Mouse (Mus musculus) forebrain, embryonic 15.5 days (tissue): ENCODE results near the gene Astl. TPM values are rescaled to one million over a fixed set of nuclear protein-coding genes. Genes with fewer than 3 reads are reported as not detected.

Experiments
- ATAC-seq: fragments of 200-750 bp; cut with Nextera tagmentation; replicated peaks from 2 replicates; pipeline ENCODE4 v1.8.0; 2017; ENCODE audit warnings: mild to moderate bottlenecking, moderate TSS enrichment, moderate library complexity
- H3K27ac ChIP-seq: fragments of 300-500 bp; sonication (generic); replicated peaks from 2 replicates; pipeline ENCODE4 v1.5.1; 2015; ENCODE audit warnings: mild to moderate bottlenecking, inconsistent platforms
- H3K27me3 ChIP-seq: fragments of 300-500 bp; sonication (generic); 2 replicates; pipeline ENCODE4 v1.6.1; 2015; ENCODE audit warnings: inconsistent platforms
- H3K36me3 ChIP-seq: fragments of 300-500 bp; sonication (generic); 2 replicates; pipeline ENCODE4 v1.6.1; 2015; ENCODE audit warnings: mild to moderate bottlenecking, inconsistent platforms
- H3K4me1 ChIP-seq: fragments of 300-500 bp; sonication (generic); 2 replicates; pipeline ENCODE4 v1.6.1; 2015; ENCODE audit warnings: inconsistent platforms
- H3K4me2 ChIP-seq: fragments of 300-500 bp; sonication (generic); replicated peaks from 2 replicates; pipeline ENCODE4 v1.6.1; 2015; ENCODE audit warnings: mild to moderate bottlenecking, inconsistent platforms
- H3K4me3 ChIP-seq: fragments of 300-500 bp; sonication (generic); 2 replicates; pipeline ENCODE4 v1.5.1; 2015; ENCODE audit warnings: mild to moderate bottlenecking, inconsistent platforms
- H3K9ac ChIP-seq: fragments of 300-500 bp; sonication (generic); replicated peaks from 2 replicates; pipeline ENCODE4 v1.6.1; 2015; ENCODE audit warnings: mild to moderate bottlenecking, inconsistent platforms
- H3K9me3 ChIP-seq: fragments of 300-500 bp; sonication (generic); 2 replicates; pipeline ENCODE4 v1.6.1; 2016; ENCODE audit warnings: inconsistent platforms
- WGBS: fragments of 180-500 bp; shearing (Covaris S2); methylation state at CpG from one replicate; pipeline ENCODE4 v1.1.7; 2015; ENCODE audit warnings: mixed read lengths; 5-methylcytosine and 5-hydroxymethylcytosine counted together
- polyA plus RNA-seq: library from polyadenylated mRNA; unstranded; fragments of >200 nt; fragmentation: Nextera tagmentation; extraction: Ambion mirVana; gene quantifications from 2 replicates; pipeline ENCODE4 v1.2.1, GENCODE M21; 2015

Astl gene
- polyA plus RNA-seq, 1 experiment from 2014 or later, result not detected

DNA sequence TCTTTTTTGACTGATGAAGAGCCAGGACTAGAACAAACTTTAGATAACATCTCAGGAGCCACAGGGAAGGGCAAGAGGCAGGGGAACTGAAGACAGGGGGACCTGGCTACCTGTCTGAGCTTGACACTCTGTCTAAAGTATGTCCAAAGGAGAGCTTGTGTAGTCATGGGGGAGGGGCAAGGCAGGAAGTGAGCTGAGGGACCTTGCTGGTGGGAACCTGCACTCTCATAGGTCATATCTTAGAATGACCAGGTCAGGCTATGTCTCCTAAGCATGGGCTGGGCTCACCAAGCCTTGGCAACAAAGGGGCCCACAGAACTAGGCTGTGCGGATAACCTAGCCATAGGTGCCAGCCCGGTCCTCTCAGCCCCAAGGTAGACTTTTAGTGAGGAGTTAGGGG lies 33.6 kb downstream of the Astl start:
- ATAC-seq, result no peak

DNA sequence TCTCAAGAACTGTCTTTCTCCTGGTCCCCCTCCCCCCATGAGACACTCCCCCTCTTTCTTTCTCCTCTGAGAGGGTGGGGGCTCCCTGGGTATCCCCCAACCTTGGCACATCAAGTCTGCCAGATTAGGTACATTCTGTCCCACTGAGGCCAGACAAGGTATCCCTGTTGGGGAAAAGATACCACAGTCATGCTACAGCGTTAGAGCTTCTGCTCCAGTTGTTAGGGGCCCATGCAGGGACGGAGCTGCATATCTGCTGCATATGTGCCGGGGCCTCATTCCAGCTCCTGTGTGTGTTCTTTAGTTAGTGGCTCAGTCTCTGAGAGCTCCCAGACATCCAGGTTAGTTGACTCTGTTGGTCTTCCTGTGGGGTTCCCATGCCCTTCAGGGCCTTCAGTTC lies 35.7 kb downstream of the Astl start:
- Histone ChIP-seq H3K4me1 (peaks cover 13% of the 10 kb centered on the region), H3K36me3 (no peaks in the 10 kb centered on the region), H3K27me3 (no peaks in the 10 kb centered on the region), H3K4me2 (no peak overlapping the region), H3K9me3 (no peaks in the 10 kb centered on the region), H3K4me3 (no peak overlapping the region), H3K27ac (no peak overlapping the region), H3K9ac (no peak overlapping the region)
- ATAC-seq, result no peak
- 89% methylated on average over 3 of the region's 3 CpGs for WGBS

More for the DNA sequence above, 33.6 kb downstream of the Astl start:
- H3K27ac ChIP-seq, result no peak overlapping the region
- H3K36me3 ChIP-seq, result no peaks in the 10 kb centered on the region
- no peak overlapping the region for H3K9ac ChIP-seq
- no peaks in the 10 kb centered on the region for H3K27me3 ChIP-seq
- no peak overlapping the region for H3K4me2 ChIP-seq
- 83% methylated on average over 2 of the region's 2 CpGs for WGBS
- no peak overlapping the region for H3K4me3 ChIP-seq
- 0 out of 2 replicates have a peak, but pooled peaks cover 4% of the 10 kb centered on the region for H3K4me1 ChIP-seq
- H3K9me3 ChIP-seq, result no peaks in the 10 kb centered on the region

DNA sequence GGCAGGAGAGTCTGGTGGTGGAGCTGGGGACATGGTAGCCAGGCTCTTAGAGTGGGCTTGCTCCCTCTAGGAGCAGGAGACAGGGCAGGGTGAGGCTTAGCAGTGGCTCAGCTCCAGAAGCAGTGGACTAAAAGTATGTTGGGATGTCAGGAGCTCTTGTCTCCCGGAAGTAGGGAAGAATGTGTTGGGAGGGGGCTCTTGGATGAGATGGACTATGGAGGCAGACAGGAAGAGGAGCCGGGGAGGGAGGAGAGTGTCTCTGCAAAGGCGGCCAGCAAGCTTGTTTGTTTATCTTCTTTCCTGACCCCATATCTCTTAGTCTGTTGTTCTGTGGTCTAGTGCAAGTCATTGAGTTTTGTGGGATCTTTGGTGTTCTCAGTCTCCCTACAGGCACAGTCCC lies 36.6 kb downstream of the Astl start:
- H3K27ac ChIP-seq, result no peak overlapping the region
- H3K36me3 ChIP-seq, result no peaks in the 10 kb centered on the region
- peaks cover 13% of the 10 kb centered on the region for H3K4me1 ChIP-seq
- H3K27me3 ChIP-seq, result no peaks in the 10 kb centered on the region
- H3K9ac ChIP-seq, result no peak overlapping the region
- H3K9me3 ChIP-seq, result no peaks in the 10 kb centered on the region
- ATAC-seq, result no peak
- H3K4me3 ChIP-seq, result no peak overlapping the region
- H3K4me2 ChIP-seq, result no peak overlapping the region
- WGBS, result 77% methylated on average over 3 of the region's 3 CpGs

DNA sequence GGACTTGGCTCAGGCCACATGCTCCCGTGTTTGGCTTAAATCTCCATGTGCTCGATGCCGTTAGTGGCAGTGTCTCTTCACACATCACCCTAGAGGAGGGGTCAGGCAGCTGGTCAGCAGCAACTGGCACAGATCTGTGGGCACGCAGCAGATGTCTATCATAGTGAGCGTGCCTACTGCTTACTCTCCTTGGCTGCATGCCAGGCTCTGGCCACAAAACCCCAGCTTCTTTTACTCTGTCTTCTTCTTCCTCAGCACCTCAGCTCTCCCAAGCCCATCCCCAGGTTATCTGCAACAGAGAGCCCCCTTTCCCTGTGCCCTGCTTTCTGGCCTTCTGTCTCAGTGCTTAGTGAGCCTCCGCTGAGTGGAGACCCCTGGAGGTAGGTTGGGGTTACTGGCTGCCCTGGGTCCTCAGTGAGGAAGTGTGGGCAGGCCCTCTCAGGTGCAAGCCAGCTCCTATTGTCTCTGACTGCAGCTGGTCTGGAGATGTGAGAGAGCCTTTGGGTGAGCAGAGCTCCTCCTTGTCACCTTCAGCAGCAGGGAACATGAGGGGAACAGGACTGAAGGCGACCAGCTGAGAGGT lies 37.4 kb downstream of the Astl start:
- no peak overlapping the region for H3K27ac ChIP-seq
- ATAC-seq, result no peak
- 37% methylated on average over 7 of the region's 7 CpGs for WGBS
- H3K9me3 ChIP-seq, result no peaks in the 10 kb centered on the region
- H3K4me1 ChIP-seq, result peaks cover 13% of the 10 kb centered on the region
- H3K36me3 ChIP-seq, result no peaks in the 10 kb centered on the region
- no peak overlapping the region for H3K4me2 ChIP-seq
- H3K9ac ChIP-seq, result no peak overlapping the region
- no peak overlapping the region for H3K4me3 ChIP-seq
- H3K27me3 ChIP-seq, result no peaks in the 10 kb centered on the region

DNA sequence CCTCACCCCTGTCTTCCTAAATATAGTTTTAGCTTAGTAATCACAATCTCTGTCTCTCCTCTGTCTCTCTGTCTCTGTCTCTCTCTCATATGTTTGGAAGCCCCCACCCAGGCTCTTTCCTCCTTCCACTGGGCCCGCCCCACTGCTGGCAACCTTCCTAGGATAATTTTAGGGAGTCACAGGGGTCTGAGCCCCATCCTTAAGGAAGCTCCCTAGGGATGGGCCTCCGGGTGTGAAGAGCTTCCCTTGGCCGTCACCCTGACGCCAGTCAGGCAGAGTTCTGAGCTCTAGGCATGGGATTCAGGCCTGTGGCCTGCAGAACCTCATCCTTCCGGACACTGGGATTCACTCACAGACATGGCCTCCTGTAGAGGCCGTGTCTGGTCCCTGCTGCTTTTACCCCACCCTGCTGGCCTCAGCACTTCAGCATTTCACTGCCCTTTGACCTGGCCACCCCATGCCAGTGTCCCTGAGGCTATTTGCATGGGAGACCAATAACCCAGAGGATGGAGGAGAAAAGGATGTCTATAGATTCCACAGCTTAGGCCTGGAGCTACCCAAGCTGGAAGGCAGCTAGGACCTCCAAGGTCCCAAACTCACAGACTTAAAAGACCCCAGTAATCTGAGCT lies 38.1 kb downstream of the Astl start:
- no peak overlapping the region for H3K4me3 ChIP-seq
- no peak overlapping the region for H3K27ac ChIP-seq
- no peak overlapping the region for H3K4me2 ChIP-seq
- no peaks in the 10 kb centered on the region for H3K9me3 ChIP-seq
- 82% methylated on average over 6 of the region's 6 CpGs for WGBS
- H3K36me3 ChIP-seq, result no peaks in the 10 kb centered on the region
- no peak overlapping the region for H3K9ac ChIP-seq
- H3K4me1 ChIP-seq, result peaks cover 13% of the 10 kb centered on the region
- no peaks in the 10 kb centered on the region for H3K27me3 ChIP-seq
- ATAC-seq, result no peak

DNA sequence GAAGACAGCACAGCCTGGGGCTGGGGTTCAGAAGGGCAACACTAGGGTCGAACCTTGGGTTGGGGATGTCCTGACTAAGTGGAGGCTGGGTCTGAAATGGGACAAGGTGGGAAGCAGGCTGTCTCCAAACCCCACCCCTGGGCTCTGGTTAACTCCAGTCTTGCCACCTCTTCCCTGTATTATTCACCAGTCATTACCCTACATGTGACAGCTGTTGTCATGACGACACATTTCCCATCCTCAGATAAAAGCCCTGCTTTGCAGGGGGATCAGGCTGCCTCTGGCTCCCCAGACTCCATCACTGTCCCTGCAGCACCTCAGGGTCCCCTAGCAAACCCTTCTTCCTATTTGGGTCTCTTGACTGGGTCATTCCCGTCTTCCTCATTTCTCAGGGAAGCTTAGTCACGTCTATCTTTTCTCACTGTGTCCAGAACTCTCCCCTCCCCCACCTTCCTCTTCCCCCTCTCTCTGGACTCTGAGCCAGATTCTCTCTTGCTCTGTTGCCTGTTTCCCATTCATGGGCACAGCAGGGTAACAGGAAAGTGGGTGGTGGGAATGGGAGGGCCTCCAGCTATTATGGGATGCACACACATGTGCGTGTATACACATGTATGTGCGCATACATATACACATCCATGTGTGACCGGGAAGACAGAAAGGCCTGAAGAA lies 39.6 kb downstream of the Astl start:
- Histone ChIP-seq H3K4me1 (peaks cover 13% of the 10 kb centered on the region), H3K9me3 (no peaks in the 10 kb centered on the region), H3K9ac (no peak overlapping the region), H3K27ac (no peak overlapping the region), H3K36me3 (no peaks in the 10 kb centered on the region), H3K4me3 (no peak overlapping the region), H3K4me2 (no peak overlapping the region), H3K27me3 (no peaks in the 10 kb centered on the region)
- WGBS, result 54% methylated on average over 7 of the region's 7 CpGs
- peak; percentile 61; the same call in 1 of the 2 replicates for ATAC-seq

DNA sequence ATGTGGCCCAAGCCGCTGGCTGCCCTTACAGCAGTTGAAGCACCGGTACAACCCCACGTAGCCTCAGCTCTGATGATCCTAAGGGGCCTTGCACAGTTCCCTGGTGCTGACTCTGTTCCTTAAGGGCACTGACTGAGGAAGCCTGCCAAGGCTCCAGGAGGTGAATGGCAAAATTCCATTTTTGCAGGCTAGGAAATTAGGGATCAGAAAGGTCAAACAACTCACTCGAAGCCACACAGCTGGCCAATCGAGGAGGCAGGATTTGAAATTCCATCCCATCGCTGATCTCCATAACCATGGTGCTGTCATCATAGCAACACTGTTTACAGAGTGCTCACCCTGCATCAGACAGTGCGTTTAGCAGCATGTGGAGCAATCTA lies 40.2 kb downstream of the Astl start:
- Histone ChIP-seq H3K4me3 (no peak overlapping the region), H3K9me3 (no peaks in the 10 kb centered on the region)

DNA sequence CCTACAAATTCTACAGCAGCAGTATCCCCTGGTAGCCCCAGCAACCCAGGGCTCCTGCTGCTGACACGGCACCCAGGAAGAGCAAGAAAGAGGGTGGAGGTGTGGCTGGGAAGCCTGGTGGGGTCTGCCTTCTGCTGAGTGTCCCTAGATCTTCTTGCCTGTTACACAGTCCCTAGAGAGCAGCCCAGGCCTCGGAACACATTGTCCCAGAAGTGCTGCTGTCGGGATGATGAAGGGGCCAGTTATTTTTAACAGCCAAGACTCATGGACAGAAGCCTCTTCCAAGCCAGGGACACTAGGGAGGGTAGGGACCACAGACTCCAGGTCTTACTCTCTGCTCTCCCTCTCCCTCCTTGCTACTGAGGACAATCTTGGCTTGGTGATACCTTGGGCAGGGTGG lies 40.8 kb downstream of the Astl start:
- 84% methylated on average over 3 of the region's 3 CpGs for WGBS
- H3K4me3 ChIP-seq, result no peak overlapping the region
- H3K4me2 ChIP-seq, result no peak overlapping the region
- H3K27me3 ChIP-seq, result no peaks in the 10 kb centered on the region
- no peak for ATAC-seq
- H3K36me3 ChIP-seq, result no peaks in the 10 kb centered on the region
- H3K4me1 ChIP-seq, result peaks cover 13% of the 10 kb centered on the region
- H3K9me3 ChIP-seq, result no peaks in the 10 kb centered on the region
- no peak overlapping the region for H3K9ac ChIP-seq
- H3K27ac ChIP-seq, result no peak overlapping the region

More for the DNA sequence above, 40.2 kb downstream of the Astl start:
- Histone ChIP-seq H3K27me3 (no peaks in the 10 kb centered on the region), H3K4me2 (no peak overlapping the region), H3K36me3 (no peaks in the 10 kb centered on the region), H3K9ac (no peak overlapping the region), H3K27ac (no peak overlapping the region), H3K4me1 (peaks cover 13% of the 10 kb centered on the region)
- 76% methylated on average over 7 of the region's 7 CpGs for WGBS
- ATAC-seq, result no peak

DNA sequence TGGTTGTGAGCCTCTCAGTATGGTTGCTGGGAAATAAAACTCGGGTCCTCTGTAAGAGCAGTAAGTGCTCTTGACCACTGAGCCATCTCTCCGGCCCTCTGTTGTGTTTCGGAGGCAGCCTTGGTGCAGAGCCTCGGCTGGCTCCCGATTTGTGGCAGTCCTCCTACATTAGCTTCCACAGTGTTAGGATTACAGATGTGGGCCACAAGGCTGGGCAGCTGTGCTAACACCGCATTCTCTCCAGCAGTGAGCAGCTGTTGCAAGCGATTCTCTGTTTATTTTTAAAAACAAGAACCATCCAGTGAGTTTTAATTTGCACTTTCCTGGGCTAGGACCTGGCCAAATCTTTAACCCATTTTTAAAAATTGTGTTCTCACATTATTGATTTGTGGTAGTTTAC lies 45.4 kb downstream of the Astl start:
- Histone ChIP-seq H3K4me1 (no peaks in the 10 kb centered on the region), H3K36me3 (no peaks in the 10 kb centered on the region), H3K27me3 (no peaks in the 10 kb centered on the region), H3K27ac (no peak overlapping the region), H3K9ac (no peak overlapping the region), H3K4me2 (no peak overlapping the region), H3K9me3 (no peaks in the 10 kb centered on the region), H3K4me3 (no peak overlapping the region)
- ATAC-seq, result no peak
- WGBS, result 79% methylated on average over 7 of the region's 7 CpGs

DNA sequence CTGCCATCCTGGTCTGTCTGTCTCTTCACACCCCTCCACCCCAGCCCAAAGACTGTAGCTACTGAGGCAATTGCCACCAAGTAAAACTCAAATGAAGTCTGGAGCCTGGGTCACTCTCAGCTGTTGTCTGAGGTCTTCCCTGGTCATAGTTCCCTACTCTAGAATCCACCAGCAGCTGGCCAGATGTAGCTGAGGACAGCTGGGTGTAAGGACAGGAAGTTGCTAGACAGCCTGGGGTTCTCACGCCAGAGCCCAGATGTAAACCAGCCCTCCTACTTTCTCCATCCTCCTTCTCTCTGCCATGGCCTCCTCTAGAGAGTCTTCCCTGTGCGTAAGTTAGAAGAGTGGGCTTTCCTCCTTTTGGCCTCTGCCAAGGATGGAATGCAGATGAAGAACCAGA lies 49.1 kb downstream of the Astl start:
- Histone ChIP-seq H3K4me1 (no peaks in the 10 kb centered on the region), H3K9me3 (no peaks in the 10 kb centered on the region), H3K4me2 (no peak overlapping the region), H3K27me3 (no peaks in the 10 kb centered on the region), H3K9ac (no peak overlapping the region), H3K36me3 (no peaks in the 10 kb centered on the region), H3K27ac (no peak overlapping the region), H3K4me3 (no peak overlapping the region)
- ATAC-seq, result no peak
- WGBS, result 91% methylated on average over 2 of the region's 2 CpGs

DNA sequence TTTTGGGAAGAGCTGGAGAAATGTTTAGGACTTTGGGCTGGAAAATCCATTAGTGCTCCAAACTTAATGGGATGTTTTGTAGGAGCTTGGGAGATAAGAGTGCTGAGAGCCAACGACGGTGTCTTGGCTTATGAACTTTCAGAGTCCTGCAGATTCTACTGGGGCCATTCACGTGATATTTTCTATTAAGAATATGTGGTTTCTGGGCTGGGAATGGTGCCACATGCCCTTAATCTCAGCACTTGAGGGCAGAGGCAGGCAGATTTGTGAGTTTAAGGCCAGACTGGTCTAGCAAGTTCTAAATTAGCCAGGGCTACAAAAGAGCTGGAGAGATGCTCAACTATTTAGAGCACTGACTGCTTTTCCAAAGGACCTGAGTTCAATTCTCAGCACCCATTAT lies 51.9 kb downstream of the Astl start:
- H3K4me1 ChIP-seq, result no peaks in the 10 kb centered on the region
- H3K36me3 ChIP-seq, result no peaks in the 10 kb centered on the region
- H3K9ac ChIP-seq, result no peak overlapping the region
- H3K9me3 ChIP-seq, result no peaks in the 10 kb centered on the region
- no peak for ATAC-seq
- H3K4me3 ChIP-seq, result no peak overlapping the region
- no peaks in the 10 kb centered on the region for H3K27me3 ChIP-seq
- no peak overlapping the region for H3K27ac ChIP-seq
- no peak overlapping the region for H3K4me2 ChIP-seq
- WGBS, result 91% methylated on average over 3 of the region's 3 CpGs

DNA sequence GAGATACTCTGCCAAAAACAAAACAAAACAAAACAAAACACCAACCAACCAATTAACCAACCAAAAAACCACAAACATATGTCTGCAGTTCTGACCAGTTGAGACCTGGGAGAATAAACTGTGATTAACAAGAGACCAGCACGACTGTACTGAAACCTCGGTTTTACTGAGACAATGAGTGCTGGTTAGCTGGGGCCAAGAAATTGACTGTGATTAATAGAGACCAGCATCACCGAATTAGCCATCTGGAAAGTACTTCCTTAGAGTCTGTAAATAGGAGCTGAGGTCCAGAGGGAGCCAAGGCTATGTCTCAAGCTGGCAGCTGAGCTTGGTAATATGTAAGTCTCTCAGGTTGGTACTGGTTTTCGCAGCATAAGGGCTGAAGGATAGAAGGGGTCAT lies 52.4 kb downstream of the Astl start:
- Histone ChIP-seq H3K27ac (no peak overlapping the region), H3K4me2 (no peak overlapping the region), H3K4me1 (no peaks in the 10 kb centered on the region), H3K27me3 (no peaks in the 10 kb centered on the region), H3K36me3 (no peaks in the 10 kb centered on the region), H3K9me3 (no peaks in the 10 kb centered on the region), H3K4me3 (no peak overlapping the region), H3K9ac (no peak overlapping the region)
- WGBS, result 57% methylated on average over 4 of the region's 4 CpGs
- no peak for ATAC-seq
